Mouse (Mus musculus) forebrain, embryonic 10.5 days (tissue): ENCODE results near the gene Bik. TPM values are rescaled to one million over a fixed set of nuclear protein-coding genes. Genes with fewer than 3 reads are reported as not detected.

Experiments used
- DNase-seq: peaks from one replicate; pipeline ENCODE4 v3.0.0-alpha.2; 2017; ENCODE audit warnings: low spot score; ENCODE audit errors: extremely low spot score
- H3K27ac ChIP-seq: fragments of 300-500 bp; sonication (generic); 2 replicates; pipeline ENCODE4 v1.5.1; 2016; ENCODE audit warnings: mild to moderate bottlenecking
- H3K27me3 ChIP-seq: fragments of 300-500 bp; sonication (generic); 2 replicates; pipeline ENCODE4 v1.6.1; 2016; ENCODE audit warnings: mild to moderate bottlenecking; ENCODE audit not compliant: poor library complexity, severe bottlenecking
- H3K36me3 ChIP-seq: fragments of 300-500 bp; sonication (generic); replicated peaks from 2 replicates; pipeline ENCODE4 v1.6.1; 2016; ENCODE audit warnings: mild to moderate bottlenecking, moderate library complexity
- H3K4me1 ChIP-seq: fragments of 300-500 bp; sonication (generic); 2 replicates; pipeline ENCODE4 v1.6.1; 2016
- H3K4me3 ChIP-seq: fragments of 300-500 bp; sonication (generic); 2 replicates; pipeline ENCODE4 v1.5.1; 2016; ENCODE audit warnings: mild to moderate bottlenecking, moderate library complexity
- H3K9me3 ChIP-seq: fragments of 300-500 bp; sonication (generic); 2 replicates; pipeline ENCODE4 v1.6.1; 2016; ENCODE audit warnings: mild to moderate bottlenecking, moderate library complexity
- WGBS: fragments of 180-500 bp; shearing (Covaris S2); methylation state at CpG from one replicate; pipeline ENCODE4 v1.1.7; 2016; 5-methylcytosine and 5-hydroxymethylcytosine counted together
- polyA plus RNA-seq: library from polyadenylated mRNA; unstranded; fragments of >200 nt; fragmentation: Nextera tagmentation; extraction: Ambion mirVana; gene quantifications from 2 replicates; pipeline ENCODE4 v1.2.1, GENCODE M21; 2016

Bik gene
- polyA plus RNA-seq, 1 experiment from 2014 or later: 2.3 TPM

DNA sequence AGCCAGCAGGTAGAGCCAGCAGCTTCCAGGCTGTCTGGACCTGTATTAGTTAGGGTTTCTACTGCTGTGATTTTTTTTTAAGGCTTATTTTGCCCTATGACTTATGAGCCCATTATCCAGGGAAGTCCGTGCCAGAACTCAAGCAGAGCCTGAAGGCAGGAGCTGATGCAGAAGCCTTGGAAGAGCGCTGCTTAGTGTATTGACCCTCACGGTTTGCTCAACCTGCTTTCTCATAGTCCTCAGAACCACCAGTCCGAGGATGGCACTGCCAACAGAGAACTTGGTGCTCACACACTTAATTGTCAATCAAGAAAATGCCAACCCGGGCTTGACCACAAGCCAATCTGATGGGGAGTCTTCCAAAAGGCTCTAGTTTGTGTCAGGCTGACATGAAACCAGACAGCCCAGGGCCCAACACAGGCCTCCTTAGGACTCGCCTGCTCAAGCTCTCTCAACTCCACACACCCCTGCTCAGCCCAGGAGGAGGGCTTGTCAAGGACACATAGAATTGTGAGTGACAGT, 5.7 kb upstream of the Bik start:
- no peaks in the 10 kb centered on the region for H3K9me3 ChIP-seq
- H3K27ac ChIP-seq: no peak overlapping the region
- no peak overlapping the region for H3K4me3 ChIP-seq
- DNase-seq: no peak
- 83% methylated on average over 6 of the region's 6 CpGs for WGBS
- peaks cover 36% of the 10 kb centered on the region for H3K27me3 ChIP-seq
- H3K36me3 ChIP-seq: no peaks in the 10 kb centered on the region
- peaks cover 41% of the 10 kb centered on the region for H3K4me1 ChIP-seq

DNA sequence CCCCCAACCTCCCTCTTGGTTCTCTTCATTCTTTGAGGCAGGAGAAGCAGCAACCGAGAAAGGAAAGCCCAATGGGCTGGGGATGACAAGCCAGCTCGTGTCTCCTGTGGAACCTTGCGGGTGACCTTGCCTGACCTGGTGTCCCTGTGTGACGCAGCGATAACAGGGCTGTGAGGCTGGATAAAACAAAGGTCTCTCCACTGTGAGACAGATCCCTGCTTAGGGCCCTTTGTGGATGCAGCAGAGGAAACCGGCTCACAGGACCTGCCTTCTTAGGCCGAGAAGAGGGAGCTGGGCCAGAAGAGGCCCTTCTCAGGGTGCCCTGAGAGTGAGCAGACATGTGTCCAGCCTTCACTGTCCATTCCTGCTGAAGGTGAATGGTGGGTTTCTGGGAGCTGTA, 3.5 kb upstream of the Bik start:
- Histone ChIP-seq H3K4me1 (peaks cover 51% of the 10 kb centered on the region), H3K27ac (0 out of 2 replicates have a peak overlapping the region, but pooled peaks have one; percentile 27), H3K4me3 (no peak overlapping the region), H3K36me3 (no peaks in the 10 kb centered on the region), H3K27me3 (peaks cover 59% of the 10 kb centered on the region), H3K9me3 (no peaks in the 10 kb centered on the region)
- WGBS: 21% methylated on average over 7 of the region's 7 CpGs
- no peak for DNase-seq

DNA sequence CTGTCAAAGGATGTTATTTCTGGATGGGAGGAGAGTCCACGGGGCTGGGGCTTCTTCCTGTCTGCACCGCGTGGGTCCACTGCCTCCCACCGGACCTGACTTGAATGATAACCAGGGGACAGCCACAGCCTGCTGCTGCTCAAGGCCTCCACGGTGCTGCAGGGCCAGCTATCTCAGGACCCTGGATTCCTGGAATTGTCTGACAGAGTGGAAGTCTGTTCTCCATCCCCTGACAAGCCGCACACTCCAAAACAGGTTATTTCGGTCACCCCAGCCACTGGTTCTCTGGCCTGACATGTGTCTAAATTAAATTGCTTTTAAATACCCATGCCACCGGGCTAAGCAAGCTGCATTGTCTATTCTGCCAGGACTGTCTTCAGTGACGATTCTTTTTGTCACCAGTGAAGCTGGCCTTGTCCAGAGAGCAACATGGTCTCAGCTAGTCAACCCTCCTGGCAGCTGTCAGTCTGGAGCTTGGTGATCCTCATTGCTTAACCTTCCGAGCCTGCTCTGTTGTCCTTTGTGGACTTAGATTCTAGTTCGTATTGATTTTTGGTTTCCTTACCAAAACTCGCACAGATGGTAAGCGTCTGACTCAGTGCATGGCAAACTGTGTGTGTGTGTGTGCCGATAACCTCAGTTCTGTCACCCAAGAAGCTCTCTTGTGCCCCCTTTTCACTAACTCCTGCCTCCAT, 2.9 kb upstream of the Bik start:
- H3K9me3 ChIP-seq: no peaks in the 10 kb centered on the region
- H3K4me3 ChIP-seq: no peak overlapping the region
- DNase-seq: no peak
- H3K36me3 ChIP-seq: no peaks in the 10 kb centered on the region
- peaks cover 45% of the 10 kb centered on the region for H3K4me1 ChIP-seq
- H3K27me3 ChIP-seq: peaks cover 62% of the 10 kb centered on the region
- WGBS: 69% methylated on average over 14 of the region's 14 CpGs
- H3K27ac ChIP-seq: no peak overlapping the region

DNA sequence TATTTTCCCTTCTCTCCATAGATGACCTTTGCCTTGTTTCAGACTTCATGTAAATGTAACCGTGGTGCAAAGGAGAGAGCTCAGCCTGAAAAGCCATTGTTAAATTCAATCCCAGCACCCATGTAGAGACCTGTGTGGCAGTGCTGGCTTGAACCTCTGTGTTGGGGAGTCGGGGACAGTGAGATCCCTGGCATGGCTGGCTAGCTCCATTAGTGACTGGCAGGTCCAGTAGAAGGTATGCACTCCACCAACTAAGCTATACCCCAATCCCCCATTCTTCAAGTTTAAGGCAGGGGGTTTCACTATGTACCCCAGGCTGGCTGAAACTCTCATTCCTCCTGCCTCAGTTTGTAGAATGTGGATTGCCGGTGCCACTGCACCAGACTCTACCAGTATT, 2.3 kb upstream of the Bik start:
- peaks cover 44% of the 10 kb centered on the region for H3K4me1 ChIP-seq
- no peak overlapping the region for H3K4me3 ChIP-seq
- H3K9me3 ChIP-seq: no peaks in the 10 kb centered on the region
- no peaks in the 10 kb centered on the region for H3K36me3 ChIP-seq
- 83% methylated on average over 3 of the region's 3 CpGs for WGBS
- no peak overlapping the region for H3K27ac ChIP-seq
- no peak for DNase-seq
- H3K27me3 ChIP-seq: peaks cover 62% of the 10 kb centered on the region

DNA sequence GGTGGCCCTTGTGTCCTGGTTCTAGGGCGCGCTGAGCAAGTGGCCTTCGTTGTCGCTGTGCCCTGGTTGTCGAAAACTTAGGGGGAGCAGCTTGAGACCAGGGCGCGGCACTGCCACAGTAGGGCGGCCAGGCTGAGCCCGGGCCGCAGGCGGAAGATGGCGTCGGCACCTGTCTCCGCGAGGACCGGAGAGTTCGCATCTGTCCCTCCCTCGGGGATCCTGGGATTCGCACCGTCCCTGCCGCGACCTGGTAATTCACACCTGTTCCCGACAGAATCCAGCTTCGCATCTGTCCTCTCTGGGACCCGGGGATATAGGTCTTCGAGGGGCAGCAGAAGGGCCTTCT, 403 bp downstream of the Bik start:
- Histone ChIP-seq H3K27me3 (peaks cover 73% of the 10 kb centered on the region), H3K4me1 (peaks cover 42% of the 10 kb centered on the region), H3K27ac (peak overlapping the region; percentile 70), H3K36me3 (no peaks in the 10 kb centered on the region), H3K4me3 (peak overlapping the region; percentile 68), H3K9me3 (no peaks in the 10 kb centered on the region)
- no peak for DNase-seq
- WGBS: under 1% methylated on average over 26 of the region's 26 CpGs

DNA sequence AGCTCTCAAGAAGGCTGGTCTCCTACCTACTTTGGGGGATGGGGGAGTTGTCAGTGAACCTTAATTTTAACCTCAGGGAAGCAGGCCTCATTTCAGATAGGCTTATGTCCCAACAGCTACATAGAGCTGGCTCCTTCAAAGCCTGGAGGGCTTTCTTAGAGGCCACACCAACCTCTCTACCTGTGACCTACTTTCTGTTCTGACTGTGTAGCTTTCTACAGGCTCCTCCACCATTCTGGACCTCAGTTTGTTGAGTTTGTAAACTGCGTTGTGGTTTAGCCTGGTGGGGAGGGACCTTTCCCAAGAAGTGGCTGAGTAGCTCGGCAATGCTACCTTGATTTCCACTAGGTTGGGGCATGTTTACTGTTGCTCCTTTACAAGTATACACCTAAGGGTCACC, 1.1 kb downstream of the Bik start:
- WGBS: 59% methylated on average over 2 of the region's 2 CpGs
- H3K27me3 ChIP-seq: peaks cover 73% of the 10 kb centered on the region
- DNase-seq: no peak

DNA sequence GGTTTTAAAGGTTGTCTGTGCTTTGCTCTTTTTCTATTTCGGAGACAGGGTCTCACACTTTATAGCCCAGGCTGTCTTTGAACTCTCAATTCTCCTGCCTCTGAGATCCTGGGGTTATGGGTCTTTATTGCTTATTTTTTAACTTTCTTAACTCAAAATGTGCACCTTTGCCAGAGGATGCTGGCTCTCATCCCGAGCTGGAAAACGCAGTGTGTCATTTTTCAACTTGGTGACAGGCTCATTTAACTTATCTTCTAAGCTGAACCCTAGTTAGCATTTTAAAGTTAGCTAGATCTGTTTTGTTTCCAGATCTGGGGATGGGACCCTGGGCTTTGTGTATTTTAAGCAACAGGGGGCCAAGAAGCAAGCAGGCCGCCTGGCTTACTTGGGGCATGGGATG, 2.2 kb downstream of the Bik start:
- WGBS: 74% methylated on average over 4 of the region's 4 CpGs
- H3K4me3 ChIP-seq: no peak overlapping the region
- H3K36me3 ChIP-seq: no peaks in the 10 kb centered on the region
- peaks cover 68% of the 10 kb centered on the region for H3K27me3 ChIP-seq
- no peak for DNase-seq
- no peaks in the 10 kb centered on the region for H3K9me3 ChIP-seq
- peaks cover 30% of the 10 kb centered on the region for H3K4me1 ChIP-seq
- no peak overlapping the region for H3K27ac ChIP-seq

More for the DNA sequence above, 1.1 kb downstream of the Bik start:
- Histone ChIP-seq H3K4me3 (peak overlapping the region; percentile 68; the same call in 1 of the 2 replicates), H3K36me3 (no peaks in the 10 kb centered on the region), H3K9me3 (no peaks in the 10 kb centered on the region), H3K27ac (no peak overlapping the region), H3K4me1 (peaks cover 38% of the 10 kb centered on the region)

DNA sequence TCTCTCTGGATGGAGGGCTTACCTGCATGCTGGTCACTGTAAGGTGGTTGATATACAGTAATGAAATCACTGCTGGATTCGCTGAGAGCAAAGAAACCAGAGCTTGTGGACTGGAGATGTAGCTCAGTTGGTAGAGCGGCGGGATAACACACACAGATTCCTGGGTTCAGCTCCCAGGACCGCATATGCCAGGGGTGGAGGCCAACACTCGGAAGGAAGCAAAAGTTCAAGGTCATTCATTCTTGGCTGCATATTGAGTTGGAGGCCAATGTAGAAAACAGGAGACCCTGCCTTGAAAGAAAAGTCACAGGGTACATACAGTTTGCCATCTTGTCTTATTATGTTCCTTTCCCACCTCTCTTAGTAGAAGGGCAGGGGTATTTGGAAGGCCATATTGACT, 3.1 kb downstream of the Bik start:
- peaks cover 28% of the 10 kb centered on the region for H3K4me1 ChIP-seq
- no peak overlapping the region for H3K4me3 ChIP-seq
- H3K36me3 ChIP-seq: no peaks in the 10 kb centered on the region
- 91% methylated on average over 5 of the region's 5 CpGs for WGBS
- H3K27me3 ChIP-seq: peaks cover 59% of the 10 kb centered on the region
- no peaks in the 10 kb centered on the region for H3K9me3 ChIP-seq
- no peak for DNase-seq
- H3K27ac ChIP-seq: no peak overlapping the region

DNA sequence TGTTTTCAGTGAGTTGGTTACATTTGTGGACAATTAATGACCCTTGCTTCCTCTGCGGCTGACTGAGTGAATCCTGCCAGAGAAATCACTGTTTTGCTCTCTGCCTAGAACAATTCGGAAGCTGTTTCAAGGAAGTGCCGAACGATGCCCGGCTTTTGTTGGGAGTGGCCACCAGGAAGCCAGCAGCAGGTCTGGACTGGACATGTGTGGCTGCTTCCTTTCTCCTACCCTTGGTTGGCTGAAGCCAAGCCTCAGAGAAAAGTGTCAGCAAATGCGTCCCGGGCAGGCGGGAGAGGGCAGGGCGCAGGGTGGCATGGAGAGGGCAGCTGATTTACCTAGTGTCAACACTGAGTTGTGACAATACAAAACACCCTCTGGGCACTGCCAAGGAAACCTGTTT, 3.6 kb downstream of the Bik start:
- H3K27me3 ChIP-seq: peaks cover 55% of the 10 kb centered on the region
- H3K27ac ChIP-seq: no peak overlapping the region
- H3K36me3 ChIP-seq: no peaks in the 10 kb centered on the region
- H3K9me3 ChIP-seq: no peaks in the 10 kb centered on the region
- no peak overlapping the region for H3K4me3 ChIP-seq
- DNase-seq: no peak
- H3K4me1 ChIP-seq: peaks cover 26% of the 10 kb centered on the region
- 79% methylated on average over 9 of the region's 9 CpGs for WGBS

DNA sequence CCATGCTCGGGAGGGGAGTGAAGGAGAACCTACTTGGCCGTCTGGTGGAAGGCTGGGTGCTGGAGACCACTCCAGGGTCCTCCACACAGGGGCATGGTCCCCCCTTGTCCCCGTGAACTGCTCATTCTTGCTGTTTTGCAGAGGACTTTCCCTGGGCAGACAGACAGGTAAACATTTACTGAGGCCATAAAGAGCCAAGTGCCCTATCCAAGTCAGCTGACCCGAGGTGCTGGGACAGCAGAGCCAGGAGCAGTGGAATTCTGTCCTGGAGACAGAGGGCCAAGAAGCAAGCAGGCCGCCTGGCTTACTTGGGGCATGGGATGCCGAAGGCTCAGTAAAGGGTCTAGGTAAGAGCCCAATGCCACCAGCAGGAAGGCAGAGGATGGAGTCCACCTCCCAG, 4.0 kb downstream of the Bik start:
- WGBS: 85% methylated on average over 6 of the region's 6 CpGs
- Histone ChIP-seq H3K9me3 (no peaks in the 10 kb centered on the region), H3K4me1 (peaks cover 23% of the 10 kb centered on the region), H3K27ac (no peak overlapping the region), H3K36me3 (no peaks in the 10 kb centered on the region), H3K27me3 (peaks cover 50% of the 10 kb centered on the region), H3K4me3 (no peak overlapping the region)
- no peak for DNase-seq

DNA sequence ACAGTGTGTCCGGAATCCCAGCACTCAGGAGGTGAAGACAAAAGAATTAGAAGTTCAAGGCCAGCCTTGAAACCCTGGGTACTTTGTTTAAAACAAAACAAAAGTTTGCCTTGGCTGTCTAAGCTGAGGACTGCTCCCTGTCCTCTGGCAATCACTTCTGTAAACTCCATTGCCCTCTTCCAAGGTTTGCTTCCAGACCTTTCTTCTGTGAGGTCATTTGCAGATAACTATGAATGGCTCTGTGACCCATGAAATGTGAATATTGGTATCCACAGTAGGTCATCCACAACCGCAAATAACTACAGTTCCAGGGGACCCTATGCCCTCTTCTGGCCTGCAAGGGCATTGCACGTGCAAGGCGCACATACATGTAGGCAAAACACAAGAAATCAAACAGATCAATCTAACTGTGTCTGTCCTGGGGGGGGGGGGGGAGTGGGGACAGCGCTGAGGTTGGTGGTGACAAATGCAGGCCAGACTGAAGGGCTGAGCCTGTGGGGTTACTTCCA, 5.4 kb downstream of the Bik start:
- no peak overlapping the region for H3K4me3 ChIP-seq
- 91% methylated on average over 5 of the region's 5 CpGs for WGBS
- no peak for DNase-seq
- peaks cover 11% of the 10 kb centered on the region for H3K4me1 ChIP-seq
- H3K27ac ChIP-seq: no peak overlapping the region
- no peaks in the 10 kb centered on the region for H3K36me3 ChIP-seq
- no peaks in the 10 kb centered on the region for H3K9me3 ChIP-seq
- peaks cover 37% of the 10 kb centered on the region for H3K27me3 ChIP-seq

DNA sequence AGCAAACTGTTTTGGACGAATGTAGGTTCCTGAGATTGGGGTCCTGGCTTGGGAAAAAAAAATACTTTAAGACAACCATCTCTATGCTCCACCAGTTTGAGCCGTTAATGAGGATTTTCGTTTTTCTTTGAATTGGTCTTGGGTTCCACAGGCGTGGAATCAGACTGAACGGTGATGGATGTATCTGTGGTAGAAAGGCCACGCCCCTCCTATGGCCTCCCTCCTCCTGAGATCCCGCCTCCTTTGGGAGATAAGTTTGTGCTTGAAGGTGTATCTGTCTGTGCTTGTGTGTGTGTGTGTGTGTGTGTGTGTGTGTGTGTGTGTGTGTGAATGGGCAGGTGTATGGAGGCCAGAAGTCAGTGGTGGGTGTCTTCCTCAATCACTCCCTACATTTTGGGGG, 5.9 kb downstream of the Bik start:
- WGBS: 87% methylated on average over 7 of the region's 7 CpGs
- Histone ChIP-seq H3K27ac (no peak overlapping the region), H3K4me3 (no peak overlapping the region), H3K36me3 (no peaks in the 10 kb centered on the region), H3K9me3 (no peaks in the 10 kb centered on the region), H3K4me1 (peaks cover 5% of the 10 kb centered on the region; the same call in 1 of the 2 replicates), H3K27me3 (peaks cover 31% of the 10 kb centered on the region)
- no peak for DNase-seq
